Mouse (Mus musculus): Measurements from ENCODE around the gene Il17ra. TPM values are rescaled to one million over a fixed set of nuclear protein-coding genes. Genes with fewer than 3 reads are reported as not detected.

Gene Il17ra
- polyA plus RNA-seq, 1 experiment, result 12.0 TPM

- no peak overlapping the region for H3K4me3 ChIP-seq
- TF ChIP-seq POLR2A (IDR thresholded peaks at IDR 0.05; ENCODE audit: insufficient read length, low read depth) (no peak), SRF (IDR thresholded peaks at IDR 0.05; ENCODE audit: control insufficient read depth, insufficient read length, low read depth) (no peak), MYOG (IDR thresholded peaks at IDR 0.05; ENCODE audit: control insufficient read depth in 1 of 3, insufficient read depth in 1 of 3, insufficient read length in 2 of 3, low read depth in 2 of 3) (no peak), USF1 (IDR thresholded peaks at IDR 0.05; ENCODE audit: low read depth) (no peak), E2F4 (IDR thresholded peaks at IDR 0.05; ENCODE audit: insufficient read depth) (no peak), MAX (IDR thresholded peaks at IDR 0.05; ENCODE audit: low read depth) (no peak), POLR2AphosphoS2 (IDR thresholded peaks at IDR 0.05; ENCODE audit: insufficient read length, low read depth) (no peak), TCF12 (IDR thresholded peaks at IDR 0.05; ENCODE audit: insufficient read depth, poor library complexity, severe bottlenecking) (no peak), MYOD1 (IDR thresholded peaks at IDR 0.05; ENCODE audit: control insufficient read depth in 1 of 3, insufficient read length in 2 of 3, low read depth in 2 of 3) (no peak)
- no peaks in the 10 kb centered on the region for H3K27me3 ChIP-seq (ENCODE audit: control insufficient read depth, insufficient read depth, insufficient read length)
- peaks cover 18% of the 10 kb centered on the region for H3K36me3 ChIP-seq (ENCODE audit: control insufficient read depth, insufficient read depth)
- no peak overlapping the region for H3K4me2 ChIP-seq (ENCODE audit: low read depth)
- no peaks in the 10 kb centered on the region for H3K79me2 ChIP-seq (ENCODE audit: control insufficient read depth, insufficient read depth)
- no peak overlapping the region for H3ac ChIP-seq (ENCODE audit: control insufficient read depth, insufficient read length)
These were observed 16.3 kb downstream of the Il17ra start for GRCm38 (mm10) chr6:120479302-120479701.

DNA sequence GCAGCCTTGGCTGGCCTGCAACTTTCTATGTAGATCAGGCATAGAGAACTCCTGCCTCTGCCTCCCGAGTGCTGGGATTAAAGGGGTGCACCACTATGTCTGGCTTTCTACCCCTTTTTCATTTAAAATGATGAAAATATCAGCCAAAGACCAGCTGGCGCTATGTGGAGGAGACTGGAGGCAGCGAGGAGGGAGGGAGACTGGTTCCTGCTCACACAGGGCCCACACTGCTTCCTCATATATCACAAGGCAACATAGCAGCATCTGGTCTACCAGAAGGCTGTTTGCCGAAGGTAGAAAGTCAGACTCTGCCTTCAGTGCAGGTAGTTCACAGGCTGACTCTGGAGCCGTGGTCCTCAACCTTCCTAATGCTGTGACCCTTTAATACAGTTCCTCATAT lies 17.3 kb downstream of the Il17ra start:
- no peaks in the 10 kb centered on the region for H3K79me2 ChIP-seq (ENCODE audit: control insufficient read depth, insufficient read depth)
- TF ChIP-seq SRF (IDR thresholded peaks at IDR 0.05; ENCODE audit: control insufficient read depth, insufficient read length, low read depth) (no peak), MYOG (IDR thresholded peaks at IDR 0.05; ENCODE audit: control insufficient read depth in 1 of 3, insufficient read depth in 1 of 3, insufficient read length in 2 of 3, low read depth in 2 of 3) (no peak), TCF12 (IDR thresholded peaks at IDR 0.05; ENCODE audit: insufficient read depth, poor library complexity, severe bottlenecking) (no peak), REST (IDR thresholded peaks at IDR 0.05; ENCODE audit: insufficient read depth, insufficient read length) (no peak), E2F4 (IDR thresholded peaks at IDR 0.05; ENCODE audit: insufficient read depth) (no peak), POLR2A (IDR thresholded peaks at IDR 0.05; ENCODE audit: insufficient read length, low read depth) (no peak), MYOD1 (IDR thresholded peaks at IDR 0.05; ENCODE audit: control insufficient read depth in 1 of 3, insufficient read length in 2 of 3, low read depth in 2 of 3) (no peak), POLR2AphosphoS2 (IDR thresholded peaks at IDR 0.05; ENCODE audit: insufficient read length, low read depth) (no peak), MAX (IDR thresholded peaks at IDR 0.05; ENCODE audit: low read depth) (no peak), CEBPB (IDR thresholded peaks at IDR 0.05; ENCODE audit: insufficient read depth, poor library complexity, severe bottlenecking) (no peak), TCF3 (IDR thresholded peaks at IDR 0.05; ENCODE audit: insufficient read length, low read depth) (no peak), USF1 (IDR thresholded peaks at IDR 0.05; ENCODE audit: low read depth) (no peak)
- H3K4me3 ChIP-seq, result no peak overlapping the region
- H3K4me2 ChIP-seq (ENCODE audit: low read depth), result no peak overlapping the region
- no peaks in the 10 kb centered on the region for H3K27me3 ChIP-seq (ENCODE audit: control insufficient read depth, insufficient read depth, insufficient read length)
- H3ac ChIP-seq (ENCODE audit: control insufficient read depth, insufficient read length), result no peak overlapping the region
- peaks cover 18% of the 10 kb centered on the region for H3K36me3 ChIP-seq (ENCODE audit: control insufficient read depth, insufficient read depth)

GRCm38 (mm10) chr6:120481538-120481937 lies 18.5 kb downstream of the Il17ra start:
- Histone ChIP-seq H3ac (ENCODE audit: control insufficient read depth, insufficient read length) (no peak overlapping the region), H3K79me2 (ENCODE audit: control insufficient read depth, insufficient read depth) (no peaks in the 10 kb centered on the region), H3K4me2 (ENCODE audit: low read depth) (no peak overlapping the region), H3K36me3 (ENCODE audit: control insufficient read depth, insufficient read depth) (peaks cover 18% of the 10 kb centered on the region), H3K4me3 (no peak overlapping the region), H3K27me3 (ENCODE audit: control insufficient read depth, insufficient read depth, insufficient read length) (no peaks in the 10 kb centered on the region)
- TF ChIP-seq MYOD1 (IDR thresholded peaks at IDR 0.05; ENCODE audit: control insufficient read depth in 1 of 3, insufficient read length in 2 of 3, low read depth in 2 of 3), result no peak
- TF ChIP-seq USF1 (IDR thresholded peaks at IDR 0.05; ENCODE audit: low read depth), result no peak
- no peak for TF ChIP-seq TCF3 (IDR thresholded peaks at IDR 0.05; ENCODE audit: insufficient read length, low read depth)
- no peak for TF ChIP-seq SRF (IDR thresholded peaks at IDR 0.05; ENCODE audit: control insufficient read depth, insufficient read length, low read depth)
- no peak for TF ChIP-seq CEBPB (IDR thresholded peaks at IDR 0.05; ENCODE audit: insufficient read depth, poor library complexity, severe bottlenecking)
- no peak for TF ChIP-seq POLR2AphosphoS2 (IDR thresholded peaks at IDR 0.05; ENCODE audit: insufficient read length, low read depth)
- no peak for TF ChIP-seq E2F4 (IDR thresholded peaks at IDR 0.05; ENCODE audit: insufficient read depth)
- no peak for TF ChIP-seq POLR2A (IDR thresholded peaks at IDR 0.05; ENCODE audit: insufficient read length, low read depth)
- TF ChIP-seq REST (IDR thresholded peaks at IDR 0.05; ENCODE audit: insufficient read depth, insufficient read length), result no peak
- no peak for TF ChIP-seq MYOG (IDR thresholded peaks at IDR 0.05; ENCODE audit: control insufficient read depth in 1 of 3, insufficient read depth in 1 of 3, insufficient read length in 2 of 3, low read depth in 2 of 3)
- TF ChIP-seq TCF12 (IDR thresholded peaks at IDR 0.05; ENCODE audit: insufficient read depth, poor library complexity, severe bottlenecking), result no peak
- TF ChIP-seq MAX (IDR thresholded peaks at IDR 0.05; ENCODE audit: low read depth), result no peak

DNA sequence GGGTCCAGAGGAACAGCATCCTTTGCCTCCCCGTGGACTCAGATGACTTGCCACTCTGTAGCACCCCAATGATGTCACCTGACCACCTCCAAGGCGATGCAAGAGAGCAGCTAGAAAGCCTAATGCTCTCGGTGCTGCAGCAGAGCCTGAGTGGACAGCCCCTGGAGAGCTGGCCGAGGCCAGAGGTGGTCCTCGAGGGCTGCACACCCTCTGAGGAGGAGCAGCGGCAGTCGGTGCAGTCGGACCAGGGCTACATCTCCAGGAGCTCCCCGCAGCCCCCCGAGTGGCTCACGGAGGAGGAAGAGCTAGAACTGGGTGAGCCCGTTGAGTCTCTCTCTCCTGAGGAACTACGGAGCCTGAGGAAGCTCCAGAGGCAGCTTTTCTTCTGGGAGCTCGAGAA lies 19.0 kb downstream of the Il17ra start:
- Histone ChIP-seq H3ac (ENCODE audit: control insufficient read depth, insufficient read length) (no peak overlapping the region), H3K36me3 (ENCODE audit: control insufficient read depth, insufficient read depth) (peaks cover 18% of the 10 kb centered on the region), H3K4me2 (ENCODE audit: low read depth) (no peak overlapping the region), H3K4me3 (no peak overlapping the region), H3K27me3 (ENCODE audit: control insufficient read depth, insufficient read depth, insufficient read length) (no peaks in the 10 kb centered on the region), H3K79me2 (ENCODE audit: control insufficient read depth, insufficient read depth) (no peaks in the 10 kb centered on the region)
- TF ChIP-seq USF1 (IDR thresholded peaks at IDR 0.05; ENCODE audit: low read depth) (no peak), MAX (IDR thresholded peaks at IDR 0.05; ENCODE audit: low read depth) (no peak), TCF3 (IDR thresholded peaks at IDR 0.05; ENCODE audit: insufficient read length, low read depth) (no peak), MYOD1 (IDR thresholded peaks at IDR 0.05; ENCODE audit: control insufficient read depth in 1 of 3, insufficient read length in 2 of 3, low read depth in 2 of 3) (no peak), CEBPB (IDR thresholded peaks at IDR 0.05; ENCODE audit: insufficient read depth, poor library complexity, severe bottlenecking) (no peak), REST (IDR thresholded peaks at IDR 0.05; ENCODE audit: insufficient read depth, insufficient read length) (no peak), POLR2A (IDR thresholded peaks at IDR 0.05; ENCODE audit: insufficient read length, low read depth) (no peak), E2F4 (IDR thresholded peaks at IDR 0.05; ENCODE audit: insufficient read depth) (no peak), SRF (IDR thresholded peaks at IDR 0.05; ENCODE audit: control insufficient read depth, insufficient read length, low read depth) (no peak), POLR2AphosphoS2 (IDR thresholded peaks at IDR 0.05; ENCODE audit: insufficient read length, low read depth) (no peak), TCF12 (IDR thresholded peaks at IDR 0.05; ENCODE audit: insufficient read depth, poor library complexity, severe bottlenecking) (no peak)
